Mouse (Mus musculus) cerebellum, adult 2 months (tissue): Measurements from ENCODE around the gene Egln3. TPM values are rescaled to one million over a fixed set of nuclear protein-coding genes. Genes with fewer than 3 reads are reported as not detected.

Source experiments
- DNase-seq, 2 experiments: peaks; one replicate each; pipeline ENCODE4 v3.0.0; 2021
- H3K27ac ChIP-seq: fragments of 200-500 bp; 2 replicates; pipeline ENCODE4 v1.5.1; 2012; ENCODE audit warnings: low read length, control low read depth, inconsistent platforms; ENCODE audit not compliant: insufficient read depth
- H3K27me3 ChIP-seq: fragments of 200-500 bp; 2 replicates; pipeline ENCODE4 v1.6.1; 2012; ENCODE audit warnings: inconsistent platforms, mild to moderate bottlenecking, low read length, moderate library complexity; ENCODE audit not compliant: control insufficient read depth, insufficient read depth
- H3K4me1 ChIP-seq: fragments of 200-500 bp; 2 replicates; pipeline ENCODE4 v1.6.1; 2011; ENCODE audit warnings: low read length; ENCODE audit not compliant: control insufficient read depth, insufficient read depth
- H3K4me3 ChIP-seq: fragments of 200-500 bp; replicated peaks from 2 replicates; pipeline ENCODE3; 2011; ENCODE audit warnings: mild to moderate bottlenecking, low read depth, low read length, control low read depth; ENCODE audit not compliant: insufficient read depth
- CTCF ChIP-seq: fragments of 200-500 bp; IDR thresholded peaks from 2 replicates; pipeline ENCODE4 v1.5.1; 2011; ENCODE audit warnings: low read depth, mild to moderate bottlenecking, control low read depth, low read length, moderate library complexity, borderline replicate concordance; ENCODE audit not compliant: insufficient read depth
- POLR2A ChIP-seq: fragments of 200-500 bp; IDR thresholded peaks from 2 replicates; pipeline ENCODE4 v1.6.1; 2011; ENCODE audit warnings: low read length, control low read depth, borderline replicate concordance; ENCODE audit not compliant: insufficient read depth
- WGBS: fragments of 180-500 bp; shearing (Covaris S2); methylation state at CpG from one replicate; pipeline ENCODE4 v1.1.7; 2018; 5-methylcytosine and 5-hydroxymethylcytosine counted together
- polyA plus RNA-seq: library from polyadenylated mRNA; depleted of rRNA; stranded (reverse); fragments of >200 nt; gene quantifications from 2 replicates; pipeline ENCODE4 v1.2.3, GENCODE M21; 2012

The Egln3 gene
- polyA plus RNA-seq, 1 experiment = 6.5 TPM

GRCm38 (mm10) chr12:54164040-54164723 lies 39.5 kb downstream of the Egln3 start:
- 73% methylated on average over 9 of the region's 9 CpGs for WGBS
- Histone ChIP-seq H3K27ac (no peak overlapping the region), H3K4me1 (no peaks in the 10 kb centered on the region), H3K27me3 (peaks cover 3% of the 10 kb centered on the region; the same call in 1 of the 2 replicates), H3K4me3 (no peak overlapping the region)
- DNase-seq = no peak
- no peak for TF ChIP-seq POLR2A
- no peak for TF ChIP-seq CTCF

GRCm38 (mm10) chr12:54163166-54163565 lies 40.5 kb downstream of the Egln3 start:
- no peak overlapping the region for H3K27ac ChIP-seq
- no peaks in the 10 kb centered on the region for H3K4me1 ChIP-seq
- H3K27me3 ChIP-seq = peaks cover 3% of the 10 kb centered on the region; the same call in 1 of the 2 replicates
- H3K4me3 ChIP-seq = no peak overlapping the region
- DNase-seq = no peak
- no peak for TF ChIP-seq POLR2A
- TF ChIP-seq CTCF = no peak
- 26% methylated on average over 4 of the region's 4 CpGs for WGBS

- TF ChIP-seq CTCF (no peak), POLR2A (no peak)
- 2% methylated on average over 16 of the region's 16 CpGs for WGBS
- Histone ChIP-seq H3K27me3 (peaks cover 3% of the 10 kb centered on the region; the same call in 1 of the 2 replicates), H3K4me3 (peak overlapping the region; percentile 16), H3K27ac (no peak overlapping the region), H3K4me1 (no peaks in the 10 kb centered on the region)
- no peak for DNase-seq
These were observed 41.0 kb downstream of the Egln3 start for GRCm38 (mm10) chr12:54162637-54163131.

- no peaks in the 10 kb centered on the region for H3K4me1 ChIP-seq
- no peak overlapping the region for H3K27ac ChIP-seq
- TF ChIP-seq CTCF (no peak), POLR2A (no peak)
- no peak overlapping the region for H3K4me3 ChIP-seq
- 33% methylated on average over 5 of the region's 5 CpGs for WGBS
- peaks cover 3% of the 10 kb centered on the region; the same call in 1 of the 2 replicates for H3K27me3 ChIP-seq
- DNase-seq = no peak
These were observed 42.0 kb downstream of the Egln3 start for GRCm38 (mm10) chr12:54161468-54162202.

- TF ChIP-seq POLR2A (no peak), CTCF (no peak)
- no peak for DNase-seq
- peaks cover 3% of the 10 kb centered on the region; the same call in 1 of the 2 replicates for H3K27me3 ChIP-seq
- 70% methylated on average over 2 of the region's 2 CpGs for WGBS
- no peaks in the 10 kb centered on the region for H3K4me1 ChIP-seq
- no peak overlapping the region for H3K4me3 ChIP-seq
- H3K27ac ChIP-seq = no peak overlapping the region
These were observed 43.4 kb downstream of the Egln3 start for GRCm38 (mm10) chr12:54160279-54160678.

- no peak overlapping the region for H3K4me3 ChIP-seq
- no peak for TF ChIP-seq POLR2A
- no peaks in the 10 kb centered on the region for H3K4me1 ChIP-seq
- WGBS = 82% methylated on average over 1 of the region's 1 CpGs
- no peak overlapping the region for H3K27ac ChIP-seq
- DNase-seq = no peak
- H3K27me3 ChIP-seq = no peaks in the 10 kb centered on the region
These were observed 48.9 kb downstream of the Egln3 start for GRCm38 (mm10) chr12:54154771-54155170.

- Histone ChIP-seq H3K4me3 (no peak overlapping the region), H3K27ac (no peak overlapping the region), H3K27me3 (no peaks in the 10 kb centered on the region; the same call in 1 of the 2 replicates), H3K4me1 (no peaks in the 10 kb centered on the region; the same call in 1 of the 2 replicates)
- no peak for DNase-seq
- TF ChIP-seq POLR2A (no peak), CTCF (no peak)
- 23% methylated on average over 12 of the region's 12 CpGs for WGBS
These were observed 56.6 kb downstream of the Egln3 start for GRCm38 (mm10) chr12:54146943-54147556.
